Mouse (Mus musculus) heart, postnatal 4 days (tissue): ENCODE results near the gene Sergef. TPM values are rescaled to one million over a fixed set of nuclear protein-coding genes. Genes with fewer than 3 reads are reported as not detected.
A peak's percentile ranks its signal among the peaks of the same experiment; 100 is the strongest.

ENCODE experiments used
- DNase-seq: peaks from one replicate; pipeline ENCODE4 v3.0.0; 2021
- total RNA-seq, 2 experiments: library from RNA; stranded (reverse); gene quantifications; 2 replicates each; pipeline ENCODE4 v1.2.3; 2021

The Sergef gene
- total RNA-seq, 2 experiments from 2014 or later = 10.6 to 11.3 TPM

GRCm38 (mm10) chr7:46536456-46537097, 103.0 kb downstream of the Sergef start:
- no peak for DNase-seq

- peak; percentile 51 for DNase-seq
Measured at GRCm38 (mm10) chr7:46535429-46535799, 104.2 kb downstream of the Sergef start.

- DNase-seq = no peak
Measured at GRCm38 (mm10) chr7:46534767-46535428, 104.7 kb downstream of the Sergef start.

GRCm38 (mm10) chr7:46533518-46533917, 106.1 kb downstream of the Sergef start:
- DNase-seq = no peak

- no peak for DNase-seq
Measured at GRCm38 (mm10) chr7:46531345-46531744, 108.3 kb downstream of the Sergef start.

- DNase-seq = no peak
Measured at GRCm38 (mm10) chr7:46529930-46530329, 109.7 kb downstream of the Sergef start.

- no peak for DNase-seq
Measured at GRCm38 (mm10) chr7:46529259-46529658, 110.3 kb downstream of the Sergef start.

- no peak for DNase-seq
Measured at GRCm38 (mm10) chr7:46526665-46527154, 112.9 kb downstream of the Sergef start.

- no peak for DNase-seq
Measured at GRCm38 (mm10) chr7:46523215-46523614, 116.4 kb downstream of the Sergef start.

- DNase-seq = no peak
Measured at GRCm38 (mm10) chr7:46521794-46522193, 117.8 kb downstream of the Sergef start.

- no peak for DNase-seq
Measured at GRCm38 (mm10) chr7:46519148-46519547, 120.5 kb downstream of the Sergef start.

- no peak for DNase-seq
Measured at GRCm38 (mm10) chr7:46517158-46517557, 122.4 kb downstream of the Sergef start.

GRCm38 (mm10) chr7:46515960-46516359, 123.6 kb downstream of the Sergef start:
- no peak for DNase-seq

GRCm38 (mm10) chr7:46514981-46515380, 124.6 kb downstream of the Sergef start:
- no peak for DNase-seq

GRCm38 (mm10) chr7:46513562-46513961, 126.0 kb downstream of the Sergef start:
- no peak for DNase-seq

GRCm38 (mm10) chr7:46512792-46513191, 126.8 kb downstream of the Sergef start:
- no peak for DNase-seq

GRCm38 (mm10) chr7:46510806-46511205, 128.8 kb downstream of the Sergef start:
- no peak for DNase-seq

- no peak for DNase-seq
Measured at GRCm38 (mm10) chr7:46509391-46510310, 130.0 kb downstream of the Sergef start.

- no peak for DNase-seq
Measured at GRCm38 (mm10) chr7:46508590-46509318, 130.9 kb downstream of the Sergef start.

- DNase-seq = no peak
Measured at GRCm38 (mm10) chr7:46504157-46504556, 135.4 kb downstream of the Sergef start.

- DNase-seq = no peak
Measured at GRCm38 (mm10) chr7:46502650-46503049, 137.0 kb downstream of the Sergef start.

GRCm38 (mm10) chr7:46501458-46501857, 138.1 kb downstream of the Sergef start:
- no peak for DNase-seq
